Mouse (Mus musculus) liver, postnatal 0 days (tissue): Measurements from ENCODE around the gene Gfod1. TPM values are rescaled to one million over a fixed set of nuclear protein-coding genes. Genes with fewer than 3 reads are reported as not detected.
A peak's percentile ranks its signal among the peaks of the same experiment; 100 is the strongest.

Source experiments
- ATAC-seq: fragments of 200-750 bp; cut with Nextera tagmentation; 2 replicates; pipeline ENCODE4 v1.8.0; 2017; ENCODE audit warnings: mild to moderate bottlenecking, moderate library complexity
- DNase-seq: peaks from one replicate; pipeline ENCODE4 v3.0.0-alpha.2; 2016
- H3K27ac ChIP-seq: fragments of 300-500 bp; sonication (generic); 2 replicates; pipeline ENCODE4 v1.5.1; 2014; ENCODE audit warnings: antibody characterized with exemption, moderate library complexity, mild to moderate bottlenecking, low read depth
- H3K27me3 ChIP-seq: fragments of 300-500 bp; sonication (generic); 2 replicates; pipeline ENCODE4 v1.6.1; 2014; ENCODE audit warnings: low read length, control low read depth, mixed read lengths; ENCODE audit not compliant: insufficient read depth
- H3K36me3 ChIP-seq: fragments of 300-500 bp; sonication (generic); replicated peaks from 2 replicates; pipeline ENCODE4 v1.6.1; 2014; ENCODE audit warnings: mild to moderate bottlenecking, control low read depth, low read length, moderate library complexity, mixed read lengths; ENCODE audit not compliant: insufficient read depth
- H3K4me1 ChIP-seq: fragments of 300-500 bp; sonication (generic); 2 replicates; pipeline ENCODE4 v1.6.1; 2014; ENCODE audit warnings: antibody characterized with exemption, mild to moderate bottlenecking, control low read depth; ENCODE audit not compliant: insufficient read depth
- H3K4me2 ChIP-seq: fragments of 300-500 bp; sonication (generic); 2 replicates; pipeline ENCODE4 v1.6.1; 2014; ENCODE audit warnings: low read depth, mild to moderate bottlenecking, low read length, moderate library complexity, mixed read lengths
- H3K4me3 ChIP-seq: fragments of 300-500 bp; sonication (generic); 2 replicates; pipeline ENCODE4 v1.5.1; 2014; ENCODE audit warnings: low read depth, low read length
- H3K9ac ChIP-seq: fragments of 300-500 bp; sonication (generic); replicated peaks from 2 replicates; pipeline ENCODE4 v1.6.1; 2014; ENCODE audit warnings: mild to moderate bottlenecking, moderate library complexity
- H3K9me3 ChIP-seq: fragments of 300-500 bp; sonication (generic); 2 replicates; pipeline ENCODE4 v1.6.1; 2016; ENCODE audit warnings: mild to moderate bottlenecking, control low read depth, low read length, mixed read lengths
- CTCF ChIP-seq: sonication (generic); IDR thresholded peaks from 2 replicates; pipeline ENCODE4 v1.5.1; 2016; ENCODE audit warnings: antibody characterized with exemption, low read depth
- EP300 ChIP-seq: IDR thresholded peaks from 2 replicates; pipeline ENCODE4 v1.6.1; 2016; ENCODE audit warnings: antibody characterized with exemption, low read depth, mild to moderate bottlenecking
- WGBS: fragments of 180-500 bp; shearing (Covaris S2); extraction: QIAGEN DNeasy Blood & Tissue Kit; methylation state at CpG from one replicate; pipeline ENCODE4 v1.1.7; 2014; ENCODE audit not compliant: insufficient replicate concordance; 5-methylcytosine and 5-hydroxymethylcytosine counted together
- polyA plus RNA-seq: library from polyadenylated mRNA; unstranded; fragments of >200 nt; fragmentation: Nextera tagmentation; extraction: Ambion mirVana; gene quantifications from 2 replicates; pipeline ENCODE4 v1.2.1, GENCODE M21; 2015

The Gfod1 gene
- polyA plus RNA-seq, 1 experiment from 2014 or later, result 0.81 TPM

GRCm38 (mm10) chr13:43229767-43230166 lies 74.2 kb downstream of the Gfod1 start:
- 43% methylated on average over 3 of the region's 3 CpGs for WGBS
- TF ChIP-seq CTCF (no peak), EP300 (peak; percentile 95)
- no peaks in the 10 kb centered on the region for H3K27me3 ChIP-seq
- peaks cover 4% of the 10 kb centered on the region; the same call in 1 of the 2 replicates for H3K9me3 ChIP-seq
- H3K9ac ChIP-seq, result peak overlapping the region; percentile 19; the same call in 1 of the 2 replicates
- peak overlapping the region; percentile 57 for H3K4me2 ChIP-seq
- no peak overlapping the region for H3K4me3 ChIP-seq
- DNase-seq (no peak), ATAC-seq (peak; percentile 37)
- H3K27ac ChIP-seq, result peak overlapping the region; percentile 86
- no peaks in the 10 kb centered on the region for H3K36me3 ChIP-seq
- peaks cover 64% of the 10 kb centered on the region for H3K4me1 ChIP-seq

GRCm38 (mm10) chr13:43228141-43228540 lies 75.8 kb downstream of the Gfod1 start:
- Histone ChIP-seq H3K4me3 (no peak overlapping the region), H3K4me1 (peaks cover 48% of the 10 kb centered on the region), H3K4me2 (no peak overlapping the region), H3K27ac (no peak overlapping the region), H3K36me3 (no peaks in the 10 kb centered on the region), H3K9me3 (peaks cover 7% of the 10 kb centered on the region; the same call in 1 of the 2 replicates), H3K27me3 (no peaks in the 10 kb centered on the region), H3K9ac (no peak overlapping the region)
- TF ChIP-seq EP300 (no peak), CTCF (no peak)
- 74% methylated on average over 6 of the region's 6 CpGs for WGBS
- no peak for ATAC-seq
- DNase-seq, result no peak

GRCm38 (mm10) chr13:43226041-43226440 lies 77.9 kb downstream of the Gfod1 start:
- TF ChIP-seq EP300 (no peak), CTCF (no peak)
- Histone ChIP-seq H3K27ac (no peak overlapping the region), H3K4me3 (no peak overlapping the region), H3K9ac (no peak overlapping the region), H3K36me3 (no peaks in the 10 kb centered on the region), H3K4me1 (peaks cover 27% of the 10 kb centered on the region), H3K27me3 (no peaks in the 10 kb centered on the region), H3K4me2 (no peak overlapping the region), H3K9me3 (peaks cover 7% of the 10 kb centered on the region; the same call in 1 of the 2 replicates)
- 81% methylated on average over 10 of the region's 10 CpGs for WGBS
- DNase-seq, result no peak
- ATAC-seq, result no peak

GRCm38 (mm10) chr13:43225161-43225560 lies 78.8 kb downstream of the Gfod1 start:
- no peak overlapping the region for H3K4me3 ChIP-seq
- no peak for ATAC-seq

GRCm38 (mm10) chr13:43222084-43222483 lies 81.9 kb downstream of the Gfod1 start:
- WGBS, result 91% methylated on average over 1 of the region's 1 CpGs
- H3K9ac ChIP-seq, result no peak overlapping the region
- DNase-seq (no peak), ATAC-seq (no peak)
- no peak overlapping the region for H3K4me2 ChIP-seq
- H3K36me3 ChIP-seq, result no peaks in the 10 kb centered on the region
- H3K4me1 ChIP-seq, result peaks cover 18% of the 10 kb centered on the region
- TF ChIP-seq CTCF (no peak), EP300 (no peak)
- peaks cover 7% of the 10 kb centered on the region; the same call in 1 of the 2 replicates for H3K9me3 ChIP-seq
- no peaks in the 10 kb centered on the region for H3K27me3 ChIP-seq
- no peak overlapping the region for H3K27ac ChIP-seq
- no peak overlapping the region for H3K4me3 ChIP-seq

More at GRCm38 (mm10) chr13:43225161-43225560, 78.8 kb downstream of the Gfod1 start:
- peaks cover 18% of the 10 kb centered on the region for H3K4me1 ChIP-seq
- no peak for DNase-seq
- 84% methylated on average over 5 of the region's 5 CpGs for WGBS
- H3K27me3 ChIP-seq, result no peaks in the 10 kb centered on the region
- no peaks in the 10 kb centered on the region for H3K36me3 ChIP-seq
- TF ChIP-seq CTCF, result peak; percentile 64
- TF ChIP-seq EP300, result no peak
- H3K4me2 ChIP-seq, result no peak overlapping the region
- no peak overlapping the region for H3K9ac ChIP-seq
- H3K27ac ChIP-seq, result no peak overlapping the region
- peaks cover 7% of the 10 kb centered on the region; the same call in 1 of the 2 replicates for H3K9me3 ChIP-seq

GRCm38 (mm10) chr13:43221290-43221689 lies 82.7 kb downstream of the Gfod1 start:
- DNase-seq (no peak), ATAC-seq (no peak)
- H3K27me3 ChIP-seq, result no peaks in the 10 kb centered on the region
- no peak overlapping the region for H3K4me2 ChIP-seq
- peaks cover 24% of the 10 kb centered on the region for H3K4me1 ChIP-seq
- peaks cover 7% of the 10 kb centered on the region; the same call in 1 of the 2 replicates for H3K9me3 ChIP-seq
- no peak overlapping the region for H3K4me3 ChIP-seq
- WGBS, result 78% methylated on average over 6 of the region's 6 CpGs
- H3K36me3 ChIP-seq, result no peaks in the 10 kb centered on the region
- H3K9ac ChIP-seq, result no peak overlapping the region
- no peak overlapping the region for H3K27ac ChIP-seq
- TF ChIP-seq CTCF (no peak), EP300 (no peak)
